Mouse (Mus musculus) liver, postnatal 0 days (tissue): ENCODE measurements around the gene Zfp865.

ENCODE experiments used
- CTCF ChIP-seq: sonication (generic); IDR thresholded peaks from 2 replicates; pipeline ENCODE4 v1.5.1; 2016; ENCODE audit warnings: antibody characterized with exemption, low read depth
- EP300 ChIP-seq: IDR thresholded peaks from 2 replicates; pipeline ENCODE4 v1.6.1; 2016; ENCODE audit warnings: antibody characterized with exemption, low read depth, mild to moderate bottlenecking

DNA sequence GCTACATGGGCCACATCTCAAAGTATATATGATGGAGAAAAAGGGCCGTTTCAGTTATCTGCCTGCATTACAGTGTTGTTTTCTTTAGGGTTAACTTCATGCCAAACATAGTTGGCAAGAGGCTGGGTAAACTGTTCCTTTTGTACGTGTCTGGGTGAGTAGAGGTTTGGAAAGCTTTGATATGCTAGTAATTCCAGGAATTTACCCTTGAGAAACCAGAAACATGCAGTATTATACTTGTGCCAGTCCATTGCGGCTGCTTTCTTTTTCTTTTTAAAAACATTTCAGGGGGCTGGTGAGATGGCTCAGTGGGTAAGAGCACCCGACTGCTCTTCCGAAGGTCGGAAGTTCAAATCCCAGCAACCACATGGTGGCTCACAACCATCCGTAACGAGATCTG lies 23.2 kb upstream of the Zfp865 start:
- no peak for TF ChIP-seq EP300
- TF ChIP-seq CTCF, result no peak
